Mouse (Mus musculus) lung, postnatal 36 days (tissue): Measurements from ENCODE around the gene Sim1.
A peak's percentile ranks its signal among the peaks of the same experiment; 100 is the strongest.

Source experiments
- DNase-seq: peaks from one replicate; pipeline ENCODE4 v3.0.0; 2022; ENCODE audit warnings: mixed read lengths

Gene Sim1

DNA sequence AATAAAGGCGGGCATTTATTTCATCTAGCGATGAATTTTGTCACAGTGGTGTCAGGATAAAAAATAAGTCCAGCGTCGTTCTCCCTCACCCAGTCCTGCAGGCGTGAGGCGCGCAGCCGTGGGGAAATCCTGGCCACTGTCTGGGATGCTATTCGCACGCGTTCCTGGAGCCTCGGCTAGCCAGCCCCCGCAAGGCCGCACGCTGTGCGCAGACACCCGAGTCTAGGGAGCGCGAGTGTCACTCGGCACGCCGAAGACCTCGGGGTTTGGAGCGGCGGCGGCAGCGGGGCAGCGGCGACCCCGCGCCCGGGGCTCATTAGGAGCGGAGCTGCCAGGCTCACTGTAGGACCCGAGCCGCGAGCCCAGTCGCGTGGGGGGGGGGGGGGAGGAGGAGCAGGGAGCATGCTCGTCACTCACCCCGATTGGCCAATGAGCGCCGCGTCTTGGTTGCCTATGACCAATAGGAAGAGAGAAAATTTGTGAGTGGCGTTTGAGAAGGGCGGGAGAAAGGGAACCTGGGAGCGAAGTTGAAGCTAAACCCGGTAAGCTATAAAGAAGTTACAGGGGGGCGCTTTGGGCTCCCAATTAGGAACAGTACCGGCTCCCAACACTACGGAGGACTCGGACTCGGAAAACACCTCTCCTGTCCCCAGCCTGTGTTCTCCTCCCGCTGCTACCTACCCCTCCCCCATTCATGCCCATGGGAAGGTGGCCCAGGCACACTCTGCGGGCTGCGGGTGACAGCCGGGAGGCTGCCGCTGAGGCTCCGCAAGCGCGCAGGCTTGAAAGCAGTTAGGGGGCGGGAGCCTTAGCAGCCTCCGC lies at the start of gene Sim1:
Sim1 (plus strand) TSS at position 585 of the 822 bp plus-strand sequence.
- peak; percentile 60 for DNase-seq

DNA sequence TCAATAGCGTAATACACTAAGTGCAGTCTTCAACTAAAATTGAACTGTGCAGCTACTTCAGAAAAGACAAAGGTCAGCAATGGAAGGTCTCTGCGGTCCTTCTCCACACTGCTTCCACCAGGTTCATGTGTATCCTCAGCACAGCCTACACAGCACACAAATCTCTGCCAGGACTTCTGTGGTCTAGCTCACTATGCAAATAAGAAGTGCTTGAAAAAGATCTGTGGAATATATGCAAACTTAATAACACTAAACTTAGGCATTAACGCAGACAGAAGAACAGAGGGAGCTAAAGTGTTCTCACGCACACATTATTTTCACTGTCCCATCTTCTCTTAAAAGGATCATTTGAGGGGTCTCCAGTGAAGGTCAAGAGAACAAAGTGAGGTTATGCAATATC lies 26.4 kb upstream of the Sim1 start:
- no peak for DNase-seq

DNA sequence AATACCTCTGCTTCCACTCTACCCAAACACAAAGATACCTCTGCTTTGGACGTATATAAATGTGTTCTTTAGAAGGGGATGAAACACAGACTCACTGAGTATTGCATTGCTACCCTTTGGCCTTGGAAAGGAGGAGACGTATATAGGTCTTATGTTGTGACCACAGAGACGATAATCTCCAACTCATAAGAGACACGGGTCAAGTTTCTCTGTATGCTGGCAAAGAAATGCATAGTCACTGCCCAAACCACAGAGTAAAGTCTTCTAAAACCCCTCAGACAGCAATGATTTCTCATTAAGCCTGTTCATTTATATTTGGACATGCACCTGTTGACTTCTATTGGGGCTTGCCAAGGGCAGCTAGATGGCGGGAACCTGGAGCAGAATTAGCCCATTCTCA lies 17.6 kb upstream of the Sim1 start:
- no peak for DNase-seq

DNA sequence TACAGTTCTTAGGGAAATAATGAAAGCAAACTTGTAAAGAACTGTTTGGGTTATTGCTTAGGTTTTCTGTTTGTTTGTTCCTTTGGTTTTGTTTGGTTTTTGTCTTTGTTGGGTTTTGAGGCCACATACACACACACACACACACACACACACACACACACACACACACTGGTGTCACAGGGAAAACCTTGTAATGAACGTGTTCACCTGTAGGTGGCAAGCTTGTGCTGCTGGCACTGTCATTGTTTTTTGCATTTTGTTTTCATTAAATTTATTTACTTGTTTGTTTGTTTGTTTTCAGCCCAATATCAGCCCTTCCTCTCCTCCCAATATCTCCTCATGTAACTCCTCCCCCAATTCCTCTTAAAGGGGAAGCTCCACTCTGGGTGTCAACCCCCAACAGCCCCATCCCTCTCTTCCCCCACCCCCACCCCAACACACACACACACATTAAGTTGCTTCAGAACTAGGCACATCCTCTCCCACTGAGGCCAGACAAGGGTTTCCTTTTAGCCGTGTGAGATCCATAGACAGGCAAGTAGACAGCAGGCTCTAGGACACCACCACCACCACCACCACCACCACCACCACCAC lies 13.0 kb upstream of the Sim1 start:
- no peak for DNase-seq

DNA sequence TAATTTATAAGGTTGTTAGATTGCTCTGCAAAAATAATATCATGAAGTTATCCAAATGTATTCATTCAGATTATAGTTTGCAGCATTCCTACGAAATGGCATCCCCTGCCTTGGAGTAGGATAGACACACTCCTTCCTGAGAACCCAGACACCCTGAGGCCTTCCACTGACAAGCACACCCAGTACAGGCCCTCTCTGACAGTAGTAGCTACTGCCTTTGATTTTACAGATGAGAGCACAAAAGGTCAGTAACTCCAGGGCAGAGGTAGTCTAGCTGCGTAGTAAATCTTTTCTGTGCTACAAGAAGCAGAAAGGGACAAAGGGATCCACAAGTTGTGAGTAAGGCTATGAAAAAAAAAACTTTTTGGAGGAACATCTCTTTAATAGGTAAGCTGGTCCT lies 12.2 kb upstream of the Sim1 start:
- no peak for DNase-seq

DNA sequence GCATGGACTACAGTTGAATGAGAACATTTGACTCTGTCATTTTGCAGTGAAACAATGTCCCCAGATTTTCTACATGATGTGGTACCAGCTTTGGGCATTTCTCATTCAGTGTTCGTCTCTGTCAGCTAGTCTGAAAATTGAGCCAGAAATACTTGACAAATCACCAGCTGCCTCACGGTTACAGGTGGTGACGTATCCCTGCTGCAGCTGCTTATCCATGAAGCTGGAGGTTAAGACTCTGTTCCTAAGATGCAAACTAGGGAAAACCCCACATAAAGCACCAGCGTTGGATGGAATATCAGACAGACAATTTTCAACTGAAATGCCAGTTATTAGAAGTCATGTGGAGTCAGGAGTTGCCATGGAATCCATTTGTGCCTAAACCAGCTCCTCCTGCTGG lies 8.2 kb upstream of the Sim1 start:
- DNase-seq, result no peak

DNA sequence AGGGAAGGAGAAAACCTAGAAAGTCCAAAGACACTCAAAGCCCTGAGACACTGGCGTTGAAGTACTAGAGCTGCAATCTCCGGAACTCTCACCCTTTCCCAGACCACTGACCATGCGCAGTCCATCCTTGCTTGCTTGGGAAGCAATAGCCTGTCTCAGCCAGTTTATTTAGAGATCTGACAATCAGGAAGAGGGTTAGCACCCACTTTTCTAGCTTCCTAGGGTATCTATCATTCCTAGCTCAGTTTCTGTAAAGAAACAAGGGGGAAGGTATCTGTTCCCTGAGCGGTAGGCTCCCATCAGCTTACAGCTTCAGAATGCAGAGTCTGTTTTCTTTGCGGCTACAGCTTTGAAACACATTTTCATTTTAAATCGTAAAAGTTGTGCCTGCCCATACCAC lies 3.9 kb upstream of the Sim1 start:
- no peak for DNase-seq

DNA sequence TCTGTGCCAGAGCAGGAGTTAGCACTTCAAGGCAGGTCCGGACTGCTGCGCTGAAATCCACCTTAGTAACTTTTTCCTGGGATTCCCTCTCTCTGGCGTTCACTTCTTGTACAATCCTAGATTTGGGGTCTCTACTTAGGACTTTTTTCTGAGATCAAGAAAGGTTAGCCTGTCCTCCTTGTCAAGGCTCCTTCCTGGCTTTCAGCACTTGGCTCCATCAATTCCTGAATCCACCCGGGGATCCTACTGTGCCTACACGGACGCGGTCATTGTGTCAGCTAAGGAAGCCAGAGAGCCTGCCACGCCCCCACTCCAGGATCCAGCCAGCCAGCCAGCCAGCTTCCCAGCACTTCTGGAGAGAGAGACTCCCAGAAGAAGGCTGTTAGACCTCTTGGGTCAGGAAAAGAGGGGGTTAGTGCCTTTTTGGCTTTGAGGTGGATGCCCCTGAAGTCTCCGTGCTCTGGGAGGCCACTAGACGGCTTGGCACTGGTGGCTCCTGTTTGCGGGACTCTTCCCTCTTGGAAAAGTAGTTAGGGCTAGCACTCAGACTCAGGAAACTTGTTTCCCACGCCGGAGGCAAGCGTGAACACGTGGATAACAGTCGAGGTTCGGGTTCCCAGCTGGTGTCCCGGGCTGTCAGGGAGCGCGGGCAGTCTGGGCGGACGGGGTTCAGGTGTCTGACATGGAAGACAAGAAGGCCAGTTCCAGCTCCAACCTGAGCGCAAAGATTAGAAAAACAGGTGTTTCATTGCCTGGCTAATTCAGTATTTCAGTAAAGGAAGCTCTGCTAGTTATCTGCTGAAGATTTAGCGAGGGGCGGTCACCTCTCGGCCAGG lies 2.5 kb upstream of the Sim1 start:
- DNase-seq, result peak; percentile 19

DNA sequence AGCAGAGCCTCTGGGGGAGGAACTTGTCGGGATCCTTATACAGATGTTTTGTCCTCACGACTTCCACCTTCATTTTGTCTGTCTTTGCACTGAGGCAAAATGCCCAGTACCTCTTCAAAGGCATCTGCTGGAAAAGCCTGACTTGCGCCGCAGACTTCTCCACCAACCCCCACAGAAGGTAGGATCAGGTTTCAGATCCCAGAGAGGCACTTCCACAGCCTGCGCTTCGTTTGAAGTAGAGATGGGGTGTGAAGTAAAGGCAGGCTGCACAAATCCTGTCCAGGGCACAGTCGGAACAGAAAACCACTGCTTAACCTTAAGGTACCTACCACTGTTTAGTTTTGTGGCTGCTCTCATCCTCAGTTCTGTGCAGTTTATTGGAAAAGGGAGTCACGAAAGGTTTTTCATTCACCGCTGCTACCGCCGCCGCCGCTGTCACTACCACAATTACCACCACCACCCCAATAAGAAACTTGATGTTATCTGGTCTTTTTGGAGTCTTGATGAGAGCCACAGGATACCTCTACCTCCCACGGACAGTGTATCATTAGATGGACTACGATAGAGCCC lies 1.7 kb upstream of the Sim1 start:
- DNase-seq, result no peak

DNA sequence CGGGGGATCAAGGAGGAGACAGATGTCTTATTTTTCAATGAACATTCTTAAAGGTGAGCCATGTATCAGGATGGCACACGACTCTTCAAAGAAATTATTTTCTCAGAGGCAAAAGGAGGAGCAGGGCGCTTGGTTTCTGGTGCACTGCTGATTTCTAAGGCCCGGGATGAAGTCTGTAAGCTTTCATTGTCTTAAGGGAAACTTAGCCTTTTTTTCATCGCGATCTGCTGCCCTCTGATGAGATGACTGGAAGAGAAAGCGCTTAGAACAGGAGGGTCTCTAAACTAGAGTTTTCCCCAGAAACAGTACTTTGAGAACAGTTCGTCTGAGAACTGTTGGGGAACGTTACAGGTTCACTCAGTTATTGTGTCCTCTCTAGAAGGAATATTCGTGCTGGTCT lies 1.0 kb upstream of the Sim1 start:
- no peak for DNase-seq

DNA sequence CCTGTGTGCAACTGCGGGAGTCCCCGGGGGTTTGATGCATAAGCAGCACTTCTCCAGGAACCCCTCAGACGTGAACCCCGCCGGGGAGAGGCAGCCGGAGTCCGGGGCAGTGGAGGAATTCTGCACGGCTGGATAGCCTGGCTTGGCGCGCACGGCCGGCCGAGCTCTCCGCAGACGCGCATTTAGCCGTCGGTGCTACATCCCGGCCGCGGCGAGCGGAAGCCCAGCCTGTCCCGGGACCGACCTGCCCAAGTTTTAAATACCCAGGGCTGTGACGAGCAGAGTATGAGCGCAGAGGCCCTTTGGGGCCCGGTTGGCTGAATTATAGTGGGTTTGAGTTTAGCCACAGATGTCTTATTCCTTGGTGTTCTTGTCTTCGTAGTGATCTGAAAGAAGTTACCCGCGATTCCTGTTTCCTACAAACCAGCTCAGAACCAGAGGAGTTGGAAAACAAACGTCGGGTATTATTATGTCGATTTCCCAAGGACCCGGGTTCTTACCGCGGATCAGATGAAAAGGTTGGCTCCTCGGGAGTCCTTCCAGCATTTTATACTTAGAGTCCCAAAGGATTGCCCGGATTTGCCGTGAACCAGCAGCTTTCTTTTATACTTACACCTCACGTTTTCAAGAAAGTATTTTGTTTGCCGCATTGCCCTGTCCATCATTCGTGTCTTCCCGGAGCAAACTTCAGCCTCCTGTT lies 687 bp downstream of the Sim1 start:
- DNase-seq, result no peak

DNA sequence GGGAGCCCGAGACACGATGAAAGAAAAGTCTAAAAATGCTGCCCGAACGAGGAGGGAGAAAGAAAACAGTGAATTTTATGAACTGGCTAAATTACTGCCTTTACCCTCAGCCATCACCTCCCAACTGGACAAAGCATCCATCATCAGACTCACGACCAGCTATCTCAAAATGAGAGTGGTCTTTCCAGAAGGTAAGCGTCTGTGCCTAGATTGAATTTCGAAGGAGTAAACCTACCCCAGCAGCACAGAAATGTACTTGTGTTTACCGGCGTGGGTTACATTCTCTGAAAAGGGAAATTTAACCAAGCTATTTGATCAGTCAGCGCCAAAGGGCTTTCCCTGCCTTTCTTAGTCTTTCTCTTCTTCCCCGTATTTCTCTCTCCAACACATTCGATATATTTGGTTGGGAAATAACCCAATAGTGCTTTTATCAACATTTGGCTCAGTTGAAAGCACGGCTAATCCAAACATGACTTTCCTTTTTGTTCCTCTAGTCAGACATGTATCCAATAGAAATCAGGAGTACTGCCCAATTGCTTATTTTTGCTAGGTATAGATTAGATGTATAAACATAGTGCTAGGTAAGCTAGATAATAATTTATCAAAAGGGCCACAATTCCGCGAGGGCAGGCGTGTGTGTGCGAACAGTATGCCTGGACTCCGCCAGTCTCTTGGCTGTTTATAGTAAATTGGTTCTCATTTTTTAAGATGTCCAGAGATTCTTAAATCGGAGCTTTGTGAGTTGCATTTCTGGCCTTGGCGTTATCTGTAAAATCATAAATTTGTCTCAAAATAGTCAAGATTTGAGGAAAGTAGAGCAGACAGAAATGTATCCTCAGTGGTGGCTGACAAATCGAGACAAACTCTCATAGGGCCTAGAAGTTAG lies 1.6 kb downstream of the Sim1 start:
- no peak for DNase-seq

DNA sequence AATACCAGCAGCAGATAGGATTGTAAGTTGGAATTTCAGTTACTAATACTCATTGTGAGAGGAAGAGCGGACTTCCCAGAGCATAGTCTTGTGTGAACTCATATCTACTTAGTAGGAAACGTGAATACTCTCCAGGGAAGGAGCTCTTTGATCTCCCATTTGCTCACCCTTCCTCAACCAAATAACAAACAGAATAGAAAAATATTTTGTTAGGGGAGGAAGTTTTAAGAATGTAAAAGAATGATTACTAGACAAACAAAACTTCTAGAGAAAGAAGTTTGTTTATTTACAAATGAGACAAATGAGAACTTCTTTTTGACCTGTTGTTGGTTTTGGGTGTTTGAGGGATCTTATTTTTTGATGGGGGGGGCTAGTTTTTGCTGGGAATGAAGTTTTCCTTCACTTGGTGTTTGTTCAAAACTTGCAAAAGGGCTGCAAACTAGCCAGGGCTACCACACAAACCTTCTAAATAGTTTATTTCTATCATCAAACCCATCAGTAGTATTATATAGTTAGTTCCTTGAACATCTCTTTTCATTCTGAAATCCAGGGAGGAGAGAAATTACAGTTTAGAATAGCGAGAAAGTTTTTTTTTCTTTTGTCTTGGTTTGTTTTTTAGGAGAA lies 2.3 kb downstream of the Sim1 start:
- DNase-seq, result no peak

DNA sequence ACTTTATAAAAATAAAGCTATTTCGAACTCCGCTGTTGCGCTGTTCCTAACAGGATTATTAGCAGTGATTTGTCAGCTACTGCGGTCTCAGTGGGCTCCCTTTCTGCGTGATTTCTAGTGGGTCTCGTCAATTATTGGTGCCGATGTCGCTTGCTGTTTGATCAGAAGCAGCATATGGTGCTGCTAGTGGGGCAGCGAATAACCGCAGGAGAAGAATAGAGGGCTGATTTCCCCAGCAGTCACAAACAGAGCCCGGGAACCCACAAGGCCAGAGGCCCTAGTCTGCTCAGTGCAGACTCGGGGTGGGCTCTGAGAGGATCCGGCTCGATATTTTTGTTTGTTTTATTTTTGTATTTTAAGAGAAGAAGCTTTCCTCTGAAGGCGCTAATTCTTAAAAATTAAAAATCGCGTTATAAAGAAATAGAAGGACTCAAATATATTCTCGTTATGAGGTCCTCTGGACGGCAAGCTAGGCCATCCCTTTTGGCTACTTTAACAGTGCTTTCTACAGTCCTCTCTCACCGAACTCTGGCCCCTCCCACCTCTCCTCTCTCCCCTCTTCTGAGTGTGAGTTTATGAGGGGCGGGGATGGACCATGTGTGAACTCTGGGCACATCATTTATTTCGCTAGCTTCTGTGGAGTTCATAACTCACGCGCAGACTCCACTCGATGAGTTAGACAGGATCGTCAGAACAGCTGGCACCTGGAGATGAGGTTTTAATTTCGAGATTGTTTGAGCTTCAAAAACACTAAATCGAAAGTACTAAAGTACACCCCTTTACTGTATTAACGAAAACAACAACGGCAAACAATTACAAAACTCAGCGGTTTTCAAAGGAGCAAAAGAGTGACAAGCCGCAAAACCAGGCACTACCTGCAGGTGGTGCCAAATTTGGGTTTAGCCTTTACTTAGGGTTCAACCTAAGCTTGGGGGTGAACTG lies 3.2 kb downstream of the Sim1 start:
- peak; percentile 18 for DNase-seq

DNA sequence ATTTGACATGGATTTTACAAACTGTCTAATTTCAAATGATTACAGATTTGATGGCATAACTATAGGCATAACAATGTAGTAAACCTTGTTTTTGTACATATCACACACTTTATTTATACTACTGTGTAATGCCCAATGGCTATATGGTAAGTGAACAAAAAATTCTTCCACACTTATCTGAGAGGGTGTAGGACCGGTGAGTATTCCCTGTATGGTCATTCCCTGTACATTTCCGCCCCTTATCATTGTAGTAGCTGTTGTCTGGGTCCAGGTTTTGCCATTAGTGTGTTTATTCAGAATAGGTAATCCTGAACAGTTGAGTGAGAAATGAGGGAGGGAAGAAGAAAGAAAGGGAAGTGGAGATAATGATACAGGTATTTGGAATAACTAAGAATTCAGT lies 4.1 kb downstream of the Sim1 start:
- no peak for DNase-seq

DNA sequence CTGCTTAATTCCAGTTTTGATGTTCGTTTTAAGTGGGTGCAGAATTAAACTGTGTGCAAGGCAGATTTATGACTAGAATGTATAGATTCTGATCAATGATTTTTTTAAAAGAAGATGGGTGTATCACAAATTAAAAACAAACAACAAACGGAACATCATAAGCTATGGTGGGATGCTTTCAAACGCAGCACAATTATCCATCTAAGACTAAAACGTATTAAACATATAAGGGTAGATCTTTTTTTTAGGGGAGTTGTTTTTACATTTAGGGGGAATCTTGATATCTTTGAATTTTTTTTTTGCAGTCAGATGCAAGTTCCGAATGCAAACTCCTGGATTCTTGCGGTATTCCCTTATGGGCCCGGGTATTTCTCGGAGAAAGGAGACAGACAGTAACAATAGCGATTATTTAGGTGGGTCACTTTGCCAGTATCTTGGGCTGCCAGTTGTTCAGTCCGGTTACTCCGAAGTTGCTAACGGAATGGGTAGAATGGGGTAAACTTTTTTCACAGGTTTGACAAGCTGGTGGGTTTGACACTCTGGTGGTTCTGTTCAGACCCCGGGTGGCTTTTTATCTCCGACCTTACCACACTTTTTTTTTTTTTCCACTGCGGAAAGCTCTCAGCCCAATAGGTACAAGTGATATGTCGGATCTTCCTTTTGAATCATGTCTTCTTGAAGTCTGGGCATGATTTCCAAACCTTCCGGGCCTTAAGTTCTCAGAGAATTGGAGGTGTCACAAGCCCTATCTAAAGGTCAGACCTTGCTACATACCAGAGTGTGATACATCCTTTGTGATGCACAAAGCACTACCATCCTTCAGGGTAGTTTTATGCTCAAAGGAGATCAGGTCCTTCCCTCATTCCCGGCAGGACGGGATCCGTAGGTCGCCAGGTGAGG lies 5.5 kb downstream of the Sim1 start:
- DNase-seq, result no peak

DNA sequence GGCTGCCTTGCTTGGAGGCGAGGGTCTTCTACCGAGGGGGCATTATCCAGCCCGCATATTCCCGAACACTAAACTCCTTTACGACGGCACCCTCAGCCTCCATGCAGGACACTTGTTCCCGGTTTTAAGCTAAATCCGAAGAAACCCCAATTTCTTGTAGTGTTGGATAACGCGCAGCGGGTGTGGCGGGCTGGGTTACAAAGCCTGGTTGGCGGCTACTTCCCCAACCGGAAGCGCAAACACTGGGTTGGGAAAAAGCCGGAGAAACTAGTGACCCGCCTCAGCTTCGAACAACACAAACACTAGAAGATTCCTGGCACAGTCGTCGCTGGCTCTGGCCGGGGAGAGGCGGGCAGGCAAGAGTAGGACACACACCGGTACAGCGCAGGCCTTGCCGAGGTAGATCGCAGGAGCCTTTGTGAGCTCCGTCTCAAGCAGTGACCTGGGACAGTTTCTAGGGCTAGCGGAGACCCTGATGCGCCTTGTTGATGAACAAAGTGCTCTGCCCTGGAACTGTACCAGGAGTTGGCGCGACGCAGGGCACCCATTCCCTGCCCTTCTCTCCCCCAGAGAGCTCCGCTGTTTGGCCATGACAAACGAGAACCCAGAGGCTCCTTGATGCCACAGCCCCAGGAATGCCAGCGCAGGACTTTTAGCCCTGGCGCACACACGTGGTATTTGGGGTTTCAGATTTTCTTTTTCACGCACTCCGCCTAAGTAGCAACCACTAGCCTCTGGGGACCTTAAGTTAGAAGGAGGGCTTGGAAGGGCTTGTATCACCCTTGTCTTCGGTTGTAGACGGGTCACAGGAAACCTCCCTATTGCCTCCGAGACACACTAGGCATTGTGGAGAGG lies 6.4 kb downstream of the Sim1 start:
- DNase-seq, result no peak
